Mouse (Mus musculus): ENCODE data around the gene Rtl8a.
A peak's percentile ranks its signal among the peaks of the same experiment; 100 is the strongest.
"Not testable (repeated sequence)": the region's sequence is repeated elsewhere in the genome, so short reads cannot be mapped to it uniquely, and the experiment has no call there.

Gene Rtl8a

DNA sequence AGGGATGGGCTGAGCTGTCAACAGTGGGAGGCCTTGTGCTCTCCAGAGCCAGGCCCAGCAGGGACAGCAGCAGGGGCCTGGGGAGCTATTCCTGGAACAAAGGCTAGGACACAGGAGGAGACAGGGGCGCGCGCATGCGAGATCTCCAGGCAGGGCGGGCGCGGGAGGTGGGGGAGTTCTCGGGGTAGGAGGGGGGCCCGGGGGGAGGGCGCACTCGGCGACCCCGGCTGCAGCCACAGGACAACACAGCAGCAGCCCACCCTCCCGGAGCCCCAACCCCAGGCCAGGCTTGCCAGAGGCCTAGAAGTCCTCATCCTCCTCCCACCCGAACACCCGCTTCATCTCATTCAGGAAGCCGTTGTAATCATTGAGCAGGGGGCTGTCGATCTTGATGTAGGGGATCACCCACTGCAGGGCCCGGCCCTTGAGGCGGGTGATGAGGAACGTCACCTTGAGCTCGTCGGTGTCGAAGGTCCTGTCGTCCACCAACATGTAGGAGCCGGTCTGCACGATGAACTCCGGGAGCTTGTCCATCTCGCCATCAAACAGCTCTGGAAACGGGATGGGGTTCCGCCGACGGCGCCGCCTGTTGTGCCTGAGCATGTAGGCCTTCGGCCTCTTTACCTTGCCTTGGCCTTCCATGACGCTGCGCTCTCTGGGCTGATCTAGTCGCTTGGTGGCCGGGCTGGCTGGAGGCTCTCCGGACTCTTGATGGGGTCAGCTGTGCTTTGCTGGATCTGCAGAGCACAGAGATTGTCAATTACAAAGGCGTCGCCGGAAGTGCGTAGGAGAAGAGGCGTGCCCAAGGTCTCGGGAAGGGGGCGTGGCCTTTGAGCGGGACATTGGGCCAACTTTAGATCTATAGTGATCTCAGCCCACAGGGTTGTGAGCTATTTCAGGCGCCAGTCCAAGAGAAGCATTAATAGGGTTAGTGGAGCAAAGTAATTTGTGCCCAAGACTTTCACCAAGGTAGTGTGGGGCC lies at the start of gene Rtl8a:
Gene Rtl8a, minus strand, starts transcription at position 703 of the 982 bp plus-strand sequence.
- peak; percentile 77 to 81 for DNase-seq

DNA sequence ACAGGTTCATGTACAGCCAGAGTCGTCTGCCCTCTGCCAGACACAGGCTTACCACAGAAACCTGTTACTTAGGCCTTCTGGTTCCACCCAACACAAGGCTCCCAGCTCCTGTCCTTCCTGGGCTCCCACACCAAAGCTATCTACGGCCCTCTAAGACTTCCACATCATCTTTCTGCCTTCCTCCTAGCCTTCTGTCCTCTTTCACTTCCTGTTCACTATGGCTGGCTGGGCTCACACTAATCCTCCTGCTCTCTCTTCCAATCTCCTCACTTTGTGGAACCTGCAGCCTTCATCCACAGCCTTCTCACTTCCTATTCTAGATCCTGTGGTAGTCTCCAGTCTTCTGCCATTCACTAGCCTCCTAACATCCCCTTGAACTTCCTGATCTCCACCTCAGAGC lies 49.7 kb upstream of the Rtl8a start:
- DNase-seq = no peak

DNA sequence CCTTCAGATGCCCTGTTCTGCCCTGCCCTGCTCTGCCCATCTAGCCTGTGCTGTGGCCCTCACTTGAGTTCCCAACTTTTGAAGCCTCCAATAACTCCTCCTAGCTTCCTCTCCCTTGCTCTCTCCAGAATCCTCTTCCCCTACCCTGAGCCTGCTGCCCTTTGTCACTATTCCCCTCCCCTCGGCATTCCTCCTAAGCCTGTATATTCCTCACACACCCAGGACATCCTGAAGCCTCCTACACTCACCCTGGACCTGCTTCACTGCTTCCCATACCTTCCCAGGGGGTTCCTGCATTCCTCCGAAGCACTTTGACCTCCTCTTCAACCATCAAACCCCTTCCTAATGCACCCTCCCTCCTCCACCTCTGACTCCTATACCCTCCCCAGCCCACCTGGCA lies 48.6 kb upstream of the Rtl8a start:
- no peak for DNase-seq

DNA sequence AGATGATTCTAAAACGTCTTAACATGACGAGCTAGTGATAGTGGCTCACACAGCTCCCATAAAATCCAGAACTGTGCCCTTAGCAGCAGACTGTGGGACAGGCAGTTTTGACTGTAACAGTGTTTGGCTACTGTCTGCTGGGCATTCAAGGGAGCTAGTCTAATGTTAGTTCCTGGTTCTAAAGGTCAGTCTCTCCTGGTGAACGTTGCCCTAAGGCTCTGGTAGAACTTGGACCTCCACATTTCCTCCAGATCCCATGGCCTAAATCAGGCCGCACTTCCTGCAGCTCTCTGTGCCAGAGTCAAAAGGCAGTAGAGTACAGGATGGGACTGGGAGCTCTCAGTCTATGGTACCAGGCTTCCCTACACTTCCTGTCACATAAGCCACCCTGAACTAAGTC lies 41.2 kb upstream of the Rtl8a start:
- not testable (repeated sequence) for DNase-seq

DNA sequence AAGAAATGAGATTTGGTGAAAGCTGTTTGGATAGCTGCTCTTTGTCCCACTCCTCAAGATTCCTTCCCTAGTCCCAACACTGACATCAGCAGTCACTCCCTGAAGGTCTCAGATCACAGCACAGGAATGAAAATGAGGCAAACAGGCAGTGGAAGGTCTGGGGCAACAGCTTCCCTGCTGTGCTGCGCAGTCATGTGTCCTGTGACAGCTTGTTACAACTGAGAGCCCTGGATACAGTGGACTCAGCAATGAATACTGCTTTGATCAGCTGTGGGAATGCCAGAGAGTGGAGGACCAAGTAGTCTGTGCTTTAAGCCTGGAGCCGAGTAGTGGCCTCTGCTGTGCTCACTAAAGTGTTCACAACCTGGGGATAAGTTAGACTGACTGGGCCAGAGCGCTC lies 39.2 kb upstream of the Rtl8a start:
- DNase-seq = not testable (repeated sequence)

DNA sequence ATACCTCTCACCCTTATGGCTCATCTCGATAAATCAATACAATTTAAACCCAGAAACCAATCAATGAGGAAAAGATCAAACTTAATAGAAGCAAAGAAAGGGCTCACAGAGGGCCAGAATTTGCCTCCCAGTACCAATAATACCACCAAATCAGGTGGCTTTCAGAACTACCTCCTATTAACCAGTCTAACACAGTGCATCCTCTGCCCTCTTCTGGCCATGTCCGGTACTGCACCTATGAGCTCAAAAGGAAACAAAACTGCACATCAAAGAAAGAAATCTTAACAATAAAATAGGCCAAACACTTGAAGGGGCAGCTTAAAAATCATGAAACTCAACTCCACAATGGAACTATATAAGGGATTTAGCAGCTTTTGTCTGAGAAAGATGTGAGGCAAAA lies 33.5 kb upstream of the Rtl8a start:
- peak; percentile 72 to 79 for DNase-seq

DNA sequence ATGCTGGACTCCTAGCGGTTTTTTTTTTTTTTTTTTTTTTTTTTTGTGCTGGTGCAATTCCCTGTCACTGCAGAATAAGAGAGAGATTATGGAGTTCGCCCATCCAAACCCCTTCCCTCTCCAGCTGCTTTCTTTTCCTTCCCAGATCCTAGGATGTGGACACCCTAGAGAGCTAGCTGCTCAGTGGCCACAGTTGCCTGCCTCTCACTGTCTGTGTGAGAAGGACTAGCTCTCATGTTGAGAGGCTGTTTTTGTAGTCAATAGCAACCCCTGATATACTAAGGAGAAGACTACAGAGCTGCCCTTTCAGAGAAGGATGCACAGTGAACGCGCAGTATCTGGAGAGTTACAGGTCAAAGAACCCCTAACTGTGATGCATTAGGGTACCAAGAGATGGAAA lies 27.2 kb upstream of the Rtl8a start:
- DNase-seq = peak in 1 of 2 experiments; percentile 23

DNA sequence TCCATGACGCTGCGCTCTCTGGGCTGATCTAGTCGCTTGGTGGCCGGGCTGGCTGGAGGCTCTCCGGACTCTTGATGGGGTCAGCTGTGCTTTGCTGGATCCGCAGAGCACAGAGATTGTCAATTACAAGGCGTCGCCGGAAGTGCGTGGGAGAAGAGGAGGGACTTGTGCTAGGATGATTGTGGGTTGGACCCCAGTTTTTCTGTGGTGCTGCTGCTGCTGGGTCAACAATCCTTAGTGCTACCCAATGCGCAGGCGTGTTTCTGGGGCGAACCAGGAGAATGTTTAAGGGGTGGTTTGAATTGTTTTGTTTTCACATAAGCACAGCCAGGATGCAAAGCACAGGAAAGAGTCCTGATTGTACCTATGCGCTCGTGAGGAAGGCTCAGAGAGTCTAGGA lies 26.8 kb upstream of the Rtl8a start, which contains the start of gene Rtl8b:
Gene Rtl8b, minus strand, starts transcription at position 115 of the 400 bp plus-strand sequence.
- DNase-seq = peak; percentile 79 to 82

DNA sequence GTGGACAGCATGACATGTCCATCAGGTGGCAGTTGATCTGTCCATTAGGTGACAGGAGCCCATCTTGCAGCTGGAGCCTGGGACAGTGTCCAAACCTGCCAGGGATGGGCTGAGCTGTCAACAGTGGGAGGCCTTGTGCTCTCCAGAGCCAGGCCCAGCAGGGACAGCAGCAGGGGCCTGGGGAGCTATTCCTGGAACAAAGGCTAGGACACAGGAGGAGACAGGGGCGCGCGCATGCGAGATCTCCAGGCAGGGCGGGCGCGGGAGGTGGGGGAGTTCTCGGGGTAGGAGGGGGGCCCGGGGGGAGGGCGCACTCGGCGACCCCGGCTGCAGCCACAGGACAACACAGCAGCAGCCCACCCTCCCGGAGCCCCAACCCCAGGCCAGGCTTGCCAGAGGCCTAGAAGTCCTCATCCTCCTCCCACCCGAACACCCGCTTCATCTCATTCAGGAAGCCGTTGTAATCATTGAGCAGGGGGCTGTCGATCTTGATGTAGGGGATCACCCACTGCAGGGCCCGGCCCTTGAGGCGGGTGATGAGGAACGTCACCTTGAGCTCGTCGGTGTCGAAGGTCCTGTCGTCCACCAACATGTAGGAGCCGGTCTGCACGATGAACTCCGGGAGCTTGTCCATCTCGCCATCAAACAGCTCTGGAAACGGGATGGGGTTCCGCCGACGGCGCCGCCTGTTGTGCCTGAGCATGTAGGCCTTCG lies 26.2 kb upstream of the Rtl8a start:
- not testable (repeated sequence) for DNase-seq

DNA sequence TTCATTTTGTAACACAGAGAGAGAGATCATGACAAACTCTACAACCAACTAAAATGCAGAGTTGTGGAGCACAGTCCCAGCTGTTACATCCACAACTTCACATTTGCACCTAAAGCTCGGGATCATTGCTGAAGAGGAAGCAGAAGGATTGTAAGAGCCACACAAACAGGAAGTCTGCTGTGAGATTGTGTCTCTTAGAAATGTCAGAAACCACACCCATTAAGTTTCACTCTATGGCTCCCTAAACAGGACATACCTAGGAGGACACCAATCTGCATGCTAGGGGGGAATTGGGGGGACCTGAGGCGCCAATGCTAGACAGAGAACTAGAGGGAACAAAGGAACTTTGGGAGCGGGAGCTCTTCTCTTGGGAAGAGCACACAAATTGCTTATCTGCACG lies 9.4 kb upstream of the Rtl8a start:
- DNase-seq = not testable (repeated sequence)

DNA sequence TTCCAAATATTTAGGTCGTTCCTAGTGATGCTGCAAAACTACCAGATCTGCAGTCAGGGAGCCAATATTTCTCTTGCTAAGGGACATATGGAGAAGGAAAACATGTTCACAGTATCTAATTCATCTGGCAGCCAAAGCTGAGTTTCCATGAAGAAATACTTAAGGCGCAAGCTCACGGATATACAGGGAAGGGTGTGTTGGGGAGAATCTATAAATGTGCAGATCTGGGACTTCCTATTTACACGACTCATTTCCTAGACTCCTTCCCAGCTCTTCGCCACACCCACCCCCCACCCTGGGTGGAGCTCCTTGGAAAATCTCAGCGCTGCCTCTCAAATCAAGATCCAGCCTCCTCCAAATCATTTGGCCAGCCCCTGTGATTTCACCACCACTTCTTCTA lies 2.4 kb upstream of the Rtl8a start:
- no peak for DNase-seq

DNA sequence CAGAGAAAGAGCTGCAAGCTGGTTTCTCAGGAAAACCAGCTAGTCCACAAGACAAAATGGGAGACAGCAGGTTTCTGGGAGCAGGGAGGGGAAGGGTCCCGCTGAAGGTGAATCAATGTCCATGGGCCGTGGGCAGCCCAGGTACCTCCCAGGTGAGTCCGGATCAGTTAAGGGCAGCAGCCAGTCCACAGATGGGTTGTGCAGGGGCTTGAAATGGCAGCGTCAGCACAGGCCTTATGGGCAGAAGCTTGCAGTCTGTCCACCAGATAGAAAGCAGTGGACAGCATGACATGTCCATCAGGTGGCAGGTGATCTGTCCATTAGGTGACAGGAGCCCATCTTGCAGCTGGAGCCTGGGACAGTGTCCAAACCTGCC lies 890 bp downstream of the Rtl8a start:
- peak in 1 of 2 experiments; percentile 13 for DNase-seq

DNA sequence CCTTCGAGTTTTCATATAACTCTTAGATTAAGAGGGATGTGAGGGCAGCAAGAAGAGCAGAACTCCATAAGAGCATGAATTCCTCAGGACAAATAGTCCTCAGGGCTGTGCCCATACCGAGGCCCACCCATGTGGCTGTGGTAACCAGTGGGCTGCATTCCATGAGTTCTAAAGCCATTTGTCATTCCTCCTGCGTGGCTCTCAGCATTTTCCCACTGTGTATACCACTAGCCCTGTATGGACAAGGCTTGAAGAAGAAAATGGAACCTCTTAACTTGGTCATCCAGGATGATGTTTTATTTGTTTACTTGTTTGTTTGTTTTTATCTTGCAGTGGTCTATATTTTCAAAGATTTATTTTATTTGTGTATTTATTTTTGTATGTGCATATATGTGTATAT lies 5.4 kb downstream of the Rtl8a start:
- not testable (repeated sequence) for DNase-seq

DNA sequence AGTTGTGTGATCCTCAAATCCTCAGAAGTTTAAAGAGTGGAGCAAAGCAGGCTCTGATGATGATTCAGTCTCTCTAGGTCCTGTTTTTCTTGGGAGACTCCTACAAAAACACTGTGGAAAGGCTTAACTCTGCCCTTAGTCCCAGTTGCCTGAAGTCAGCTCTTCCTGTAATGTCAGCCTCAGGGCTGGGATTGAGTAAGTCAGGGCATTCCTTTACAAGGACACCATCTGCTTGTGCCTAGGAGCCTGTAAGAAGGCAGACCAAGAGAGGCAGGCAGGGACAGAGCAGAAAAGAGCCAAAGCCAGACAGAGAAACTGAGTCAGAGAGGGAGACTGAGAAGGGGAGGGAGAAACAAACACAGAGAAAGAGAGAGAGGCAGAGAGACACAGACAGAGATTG lies 32.1 kb downstream of the Rtl8a start:
- not testable (repeated sequence) for DNase-seq

DNA sequence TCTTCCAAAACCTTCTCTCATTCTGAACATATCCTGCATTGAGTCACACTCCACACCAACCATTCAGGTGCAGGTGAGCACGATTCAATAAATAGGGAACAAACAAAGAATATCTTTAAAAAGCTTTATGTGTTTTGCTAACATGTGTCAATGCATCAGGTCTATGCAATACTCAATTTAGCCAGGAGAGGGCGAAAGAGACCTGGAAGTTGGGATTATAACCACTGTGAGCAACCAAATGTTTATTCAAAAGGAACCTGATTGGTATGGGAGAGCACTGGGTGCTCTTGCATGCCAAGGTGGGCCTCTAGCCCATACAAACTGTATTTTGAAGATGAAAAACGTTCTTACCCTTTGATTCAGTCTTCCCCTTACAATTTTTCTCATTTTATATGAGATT lies 32.9 kb downstream of the Rtl8a start:
- DNase-seq = peak; percentile 40 to 79

DNA sequence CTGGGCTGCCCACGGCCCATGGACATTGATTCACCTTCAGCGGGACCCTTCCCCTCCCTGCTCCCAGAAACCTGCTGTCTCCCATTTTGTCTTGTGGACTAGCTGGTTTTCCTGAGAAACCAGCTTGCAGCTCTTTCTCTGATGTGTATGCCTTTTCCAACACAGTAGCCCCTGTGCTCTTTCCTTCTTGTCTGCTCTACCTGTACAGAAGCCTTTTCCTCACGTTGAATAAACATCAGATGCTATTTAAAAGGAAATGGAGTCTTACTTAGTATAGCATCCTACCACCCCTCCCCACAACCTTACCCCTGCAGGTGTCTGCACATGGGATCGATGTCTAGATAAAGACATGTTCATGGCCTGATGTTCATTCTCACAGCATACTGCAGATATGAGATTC lies 34.6 kb downstream of the Rtl8a start, which contains the start of gene Gm14597:
Gene Gm14597, minus strand, starts transcription at position 101 of the 400 bp plus-strand sequence.
- not testable (repeated sequence) for DNase-seq

DNA sequence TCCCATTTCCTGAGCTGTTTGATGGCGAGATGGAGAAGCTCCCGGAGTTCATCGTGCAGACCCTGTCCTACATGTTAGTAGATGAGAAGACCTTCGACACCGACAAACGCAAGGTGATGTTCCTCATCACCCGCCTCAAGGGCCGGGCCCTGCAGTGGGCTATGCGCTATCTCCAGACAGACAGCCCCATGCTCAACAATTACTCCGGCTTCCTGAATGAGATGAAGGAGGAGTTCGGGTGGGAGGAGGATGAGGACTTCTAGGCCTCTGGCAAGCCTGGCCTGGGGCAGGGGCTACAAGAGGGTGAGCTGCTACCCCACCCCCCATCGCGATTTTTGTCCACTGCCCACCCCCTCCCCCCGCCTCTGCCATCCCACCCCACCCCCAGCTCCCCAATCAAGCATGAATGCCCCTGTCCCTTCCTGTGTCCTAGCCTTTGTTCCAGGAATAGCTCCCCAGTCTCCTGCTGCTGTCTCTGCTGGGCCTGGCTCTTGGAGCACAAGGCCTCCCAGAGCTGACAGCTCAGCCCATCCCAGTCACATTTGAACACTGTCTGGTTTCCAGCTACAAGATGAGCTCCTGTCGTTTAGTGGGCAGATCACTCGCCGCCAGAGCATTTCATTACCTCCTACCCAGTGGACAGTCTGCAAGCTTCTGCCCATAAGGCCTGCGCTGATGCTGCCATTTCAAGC lies 35.2 kb downstream of the Rtl8a start:
- peak; percentile 13 to 37 for DNase-seq

DNA sequence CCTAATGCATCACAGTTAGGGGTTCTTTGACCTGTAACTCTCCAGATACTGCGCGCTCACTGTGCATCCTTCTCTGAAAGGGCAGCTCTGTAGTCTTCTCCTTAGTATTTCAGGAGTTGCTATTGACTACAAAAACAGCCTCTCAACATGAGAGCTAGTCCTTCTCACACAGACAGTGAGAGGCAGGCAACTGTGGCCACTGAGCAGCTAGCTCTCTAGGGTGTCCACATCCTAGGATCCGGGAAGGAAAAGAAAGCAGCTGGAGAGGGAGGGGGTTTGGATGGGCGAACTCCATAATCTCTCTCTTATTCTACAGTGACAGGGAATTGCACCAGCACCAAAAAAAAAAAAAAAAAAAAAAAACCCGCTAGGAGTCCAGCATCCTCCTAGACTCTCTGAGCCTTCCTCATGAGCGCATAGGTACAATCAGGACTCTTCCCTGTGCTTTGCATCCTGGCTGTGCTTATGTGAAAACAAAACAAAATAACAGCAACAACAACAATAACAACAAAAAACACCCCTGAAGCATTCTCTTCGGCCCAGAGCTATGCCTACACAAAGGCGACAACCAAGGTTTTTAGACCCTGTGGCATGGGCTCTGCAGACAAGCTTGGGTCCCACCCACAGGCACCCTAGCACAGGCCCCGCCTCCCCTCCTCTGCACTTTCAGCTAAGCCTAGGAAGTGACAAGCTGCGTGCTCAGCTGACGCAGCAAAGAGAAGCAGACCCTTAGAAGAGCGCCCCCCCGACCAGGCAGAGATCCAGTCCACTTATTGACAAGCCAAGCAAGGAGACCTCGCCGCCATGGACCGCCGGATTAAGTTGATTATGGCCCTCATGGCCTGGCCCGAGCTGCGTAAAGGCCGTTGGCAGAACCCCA lies 36.0 kb downstream of the Rtl8a start, which contains the start of gene Rtl8c:
Gene Rtl8c, plus strand, starts transcription at position 791 of the 880 bp plus-strand sequence.
- peak; percentile 69 to 71 for DNase-seq

DNA sequence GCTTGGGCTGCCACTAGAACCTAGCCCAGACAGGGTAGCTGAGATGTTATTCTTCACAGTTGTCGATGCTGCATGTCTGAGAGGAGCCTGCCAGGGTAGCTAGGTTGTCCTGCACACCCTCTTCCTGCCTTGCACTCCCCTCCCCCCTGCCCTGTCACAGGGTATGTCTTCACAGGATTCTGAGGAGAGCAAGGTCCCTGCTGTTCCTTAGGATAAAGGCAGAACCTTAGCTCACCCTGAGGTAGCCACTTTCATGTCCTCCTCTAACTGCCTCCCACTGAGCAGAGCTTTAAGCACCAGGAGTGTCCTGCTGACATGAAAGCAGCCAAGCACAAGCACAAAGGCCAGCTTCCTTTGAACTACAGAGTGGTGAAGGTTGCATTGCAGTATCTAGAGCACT lies 37.3 kb downstream of the Rtl8a start:
- DNase-seq = not testable (repeated sequence)

DNA sequence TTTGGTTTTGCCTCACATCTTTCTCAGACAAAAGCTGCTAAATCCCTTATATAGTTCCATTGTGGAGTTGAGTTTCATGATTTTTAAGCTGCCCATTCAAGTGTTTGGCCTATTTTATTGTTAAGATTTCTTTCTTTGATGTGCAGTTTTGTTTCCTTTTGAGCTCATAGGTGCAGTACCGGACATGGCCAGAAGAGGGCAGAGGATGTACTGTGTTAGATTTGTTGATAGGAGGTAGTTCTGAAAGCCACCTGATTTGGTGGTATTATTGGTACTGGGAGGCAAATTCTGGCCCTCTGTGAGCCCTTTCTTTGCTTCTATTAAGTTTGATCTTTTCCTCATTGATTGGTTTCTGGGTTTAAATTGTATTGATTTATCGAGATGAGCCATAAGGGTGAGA lies 43.5 kb downstream of the Rtl8a start:
- peak; percentile 62 to 73 for DNase-seq
